Mouse (Mus musculus) kidney, postnatal 25 days (tissue): ENCODE results near the gene BC067074.
"Not testable (repeated sequence)": the region's sequence is repeated elsewhere in the genome, so short reads cannot be mapped to it uniquely, and the experiment has no call there.

Source experiments
- DNase-seq, 2 experiments: peaks; one replicate each; pipeline ENCODE4 v3.0.0; 2021; ENCODE audit warnings: mixed read lengths in 2 of 2

BC067074 gene

DNA sequence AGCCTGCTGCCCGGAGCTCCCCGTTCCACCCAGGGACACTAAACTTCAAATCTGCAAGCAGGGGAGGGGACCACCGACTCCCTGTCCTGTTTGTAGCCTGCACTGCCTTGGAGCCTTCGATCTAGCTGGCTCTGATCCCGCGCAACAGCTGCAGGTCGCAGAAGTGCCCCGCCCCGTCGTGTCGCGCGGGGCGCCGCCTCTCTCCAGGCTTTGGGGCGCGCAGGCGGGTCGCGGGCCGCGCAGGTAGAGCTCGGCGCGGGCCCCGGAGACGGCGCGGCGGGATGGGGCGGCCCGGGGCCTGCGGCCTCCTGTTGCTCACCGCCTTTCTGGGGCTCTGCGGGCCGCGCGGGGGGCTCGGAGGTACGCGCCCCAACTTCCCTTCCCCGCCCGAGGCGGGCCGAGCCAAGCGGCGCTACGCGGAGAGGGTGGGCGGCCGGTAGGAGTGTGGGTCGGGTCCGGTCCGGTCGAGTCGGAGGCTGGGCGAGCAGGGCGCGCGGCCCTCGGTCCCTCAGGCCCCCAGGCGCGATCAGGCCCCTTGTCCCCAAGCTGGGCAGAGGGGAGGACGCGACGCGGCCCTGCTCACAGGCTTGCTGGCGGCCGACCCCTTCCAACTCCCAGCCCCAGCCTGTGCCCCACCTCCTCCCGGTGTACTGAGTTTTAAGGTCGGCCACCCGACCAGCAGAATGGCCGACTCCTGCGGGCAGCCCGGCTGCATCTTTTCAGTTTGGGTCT lies at the start of gene BC067074:
Gene BC067074 (plus strand): TSS at position 185 of the 732 bp plus-strand sequence.
- DNase-seq: peak; percentile 56 to 58

DNA sequence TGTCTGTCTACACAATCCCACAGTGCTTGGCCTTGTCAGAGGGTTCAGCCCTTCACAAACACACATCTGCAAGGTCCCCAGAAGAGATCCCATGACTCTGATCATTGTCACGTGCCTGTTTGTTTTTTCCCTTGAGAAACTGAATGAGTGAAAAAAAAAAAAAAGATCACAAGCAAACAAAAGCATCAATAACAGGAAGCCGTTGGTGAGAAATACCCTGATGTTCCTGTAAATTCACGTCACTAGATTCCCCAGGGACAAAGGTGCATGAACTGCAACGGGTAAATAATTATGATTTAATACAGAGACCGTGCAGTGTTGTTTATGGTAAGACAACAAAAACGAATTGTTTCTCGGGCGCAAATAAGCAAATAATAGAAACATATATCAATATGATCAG lies 47.9 kb upstream of the BC067074 start:
- DNase-seq: no peak

DNA sequence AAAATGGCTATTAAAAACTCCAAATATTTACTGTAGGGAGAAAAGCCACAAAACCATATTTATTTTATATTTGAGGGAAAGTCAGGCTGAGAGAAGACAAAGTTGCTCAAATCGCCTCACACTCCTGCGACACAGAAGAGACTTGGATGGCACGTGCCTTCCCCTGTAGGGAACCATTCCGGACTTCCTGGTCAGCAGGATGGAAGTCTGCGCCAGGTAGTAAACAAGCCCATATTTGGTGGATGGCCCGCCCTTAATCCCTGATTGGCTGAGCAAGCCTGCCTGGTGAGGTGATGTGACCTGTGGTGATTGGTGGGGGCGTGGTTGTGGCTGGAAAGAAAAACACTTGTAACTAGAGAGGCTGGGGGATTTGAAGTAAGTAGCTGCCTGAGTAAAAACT lies 40.4 kb upstream of the BC067074 start:
- DNase-seq: not testable (repeated sequence)

DNA sequence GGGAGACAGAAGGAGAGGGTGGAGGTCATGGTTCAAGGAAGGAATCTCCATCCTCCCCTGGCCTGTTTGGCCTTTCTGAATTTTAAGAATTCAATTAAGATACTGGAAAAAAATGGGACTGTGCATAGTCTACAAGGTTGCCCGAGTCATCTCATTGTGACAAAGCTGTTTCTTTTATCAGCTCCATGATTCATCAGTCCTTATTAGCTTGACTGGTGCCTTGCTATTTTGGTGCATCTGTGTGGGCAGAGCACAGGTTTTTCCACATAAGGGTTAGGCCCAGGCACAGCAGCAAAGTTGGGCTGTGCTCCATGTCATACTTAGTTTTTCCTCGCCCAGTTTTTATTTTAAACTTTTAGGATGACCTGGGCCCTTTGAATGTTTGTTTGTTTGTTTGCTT lies 36.2 kb upstream of the BC067074 start:
- DNase-seq: no peak

DNA sequence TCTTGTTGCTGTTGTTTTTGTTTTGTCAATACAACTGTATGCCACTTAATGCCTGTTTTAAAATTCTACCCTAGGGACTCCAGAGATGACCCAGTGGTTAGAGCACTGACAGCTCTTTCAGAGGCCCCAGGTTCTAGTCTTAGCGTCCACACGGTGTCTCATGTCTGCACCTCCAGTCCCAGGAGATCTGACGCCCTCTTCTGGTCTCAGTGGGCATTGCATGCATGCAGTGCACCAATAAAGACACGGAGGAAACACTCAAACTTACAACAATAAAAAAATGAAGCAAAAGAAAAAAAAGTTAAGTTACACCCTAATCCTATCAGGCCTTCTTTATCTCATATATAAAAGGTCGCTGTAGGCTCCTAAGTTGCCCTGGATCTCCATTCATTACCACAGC lies 35.8 kb upstream of the BC067074 start:
- DNase-seq: peak in 1 of 2 experiments; percentile 41

DNA sequence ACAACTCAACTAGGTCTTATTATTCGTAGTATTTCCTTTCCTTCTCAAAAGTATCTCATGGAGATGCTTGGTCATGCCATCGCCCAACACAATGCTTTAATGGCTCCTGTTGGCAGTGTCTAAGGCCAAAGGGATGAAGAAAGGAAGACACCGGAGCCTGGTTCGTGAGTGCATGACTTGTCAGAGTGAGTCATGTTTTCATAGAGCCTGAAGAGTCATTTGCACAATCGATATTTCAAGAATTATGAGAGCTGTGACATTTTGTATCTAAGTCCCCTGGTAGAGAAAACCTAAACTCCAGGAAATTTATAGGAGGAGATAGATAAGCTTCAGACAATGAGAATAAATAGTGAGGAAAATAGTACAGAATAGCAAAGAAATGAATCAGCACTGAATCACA lies 33.7 kb upstream of the BC067074 start:
- DNase-seq: no peak

DNA sequence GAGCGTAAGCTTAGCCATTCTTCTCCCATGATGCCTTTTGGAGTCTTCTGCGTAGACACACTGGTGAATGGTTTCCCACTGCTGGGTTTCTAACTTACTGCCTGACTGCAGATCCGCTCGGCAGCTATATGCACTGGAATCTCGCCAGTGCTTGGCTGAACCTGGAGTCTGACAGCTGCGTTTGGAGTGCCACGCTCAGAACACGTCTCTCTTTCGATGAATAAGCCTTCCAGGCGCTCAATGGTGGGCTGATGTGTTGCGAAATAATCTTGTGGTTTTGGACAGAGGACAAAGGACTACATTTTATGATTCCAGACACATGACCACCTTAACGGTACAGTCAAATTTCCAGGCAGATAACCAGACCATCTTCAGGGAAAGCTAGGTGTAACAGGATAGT lies 30.1 kb upstream of the BC067074 start:
- no peak for DNase-seq

DNA sequence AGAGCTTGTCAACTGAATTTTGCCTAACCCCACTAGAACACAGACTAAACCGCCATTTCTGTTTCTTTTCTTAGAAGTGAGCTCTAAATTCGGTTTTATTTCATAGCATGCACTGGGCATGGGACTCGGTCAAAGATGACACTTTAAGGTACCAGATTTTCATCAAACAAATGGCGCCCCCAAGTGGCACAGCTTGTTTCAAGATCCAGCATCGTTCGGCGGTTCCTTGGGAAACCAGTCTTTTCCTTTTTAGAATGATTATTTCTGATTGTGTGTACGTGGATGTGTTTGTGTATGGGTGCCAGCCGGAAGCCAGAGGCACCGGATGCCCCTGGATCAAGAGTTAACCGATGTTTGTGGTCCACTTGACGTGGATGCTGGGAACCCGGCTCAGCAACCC lies 27.7 kb upstream of the BC067074 start:
- peak; percentile 45 to 77 for DNase-seq

DNA sequence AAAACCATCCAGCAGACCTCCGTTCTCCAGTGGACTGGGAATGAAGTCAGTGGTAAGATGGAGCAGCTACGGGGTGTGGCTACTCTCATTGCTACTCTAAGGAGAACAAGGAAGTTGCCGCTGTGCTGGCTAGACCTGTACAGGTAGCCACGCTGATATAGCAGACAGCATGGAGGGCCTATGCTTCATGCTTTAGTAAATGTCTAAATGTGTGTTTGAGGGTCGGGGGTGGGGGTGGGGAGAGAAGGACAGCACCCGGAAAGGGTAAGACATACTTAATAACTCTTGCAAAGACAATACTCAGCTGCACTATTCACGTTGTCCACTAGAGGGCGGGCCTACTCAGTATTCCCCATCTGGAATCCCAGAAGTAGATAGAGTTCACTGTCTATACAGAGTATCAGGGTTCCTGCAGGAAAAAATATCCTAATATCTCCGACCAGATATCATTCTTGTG lies 26.4 kb upstream of the BC067074 start:
- DNase-seq: peak; percentile 59 to 89

DNA sequence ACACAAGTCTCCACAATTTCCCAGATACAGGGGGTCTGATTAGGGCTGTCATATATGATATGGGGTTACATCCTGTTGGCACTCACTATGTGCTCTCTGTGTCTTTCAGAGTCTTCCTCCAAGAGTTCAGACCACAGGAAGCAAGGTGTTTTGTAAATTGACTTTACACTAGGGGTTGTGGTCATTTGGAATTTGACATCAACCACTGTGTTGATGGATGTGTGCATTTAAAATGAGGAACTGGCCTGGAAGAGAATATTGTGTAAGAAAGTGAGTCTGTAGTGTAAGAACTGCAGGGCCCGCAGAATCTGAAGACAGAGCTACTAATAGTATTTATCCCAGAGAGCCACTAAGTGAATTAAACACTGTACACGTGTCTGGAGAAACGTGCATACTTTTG lies 25.8 kb upstream of the BC067074 start:
- no peak for DNase-seq

DNA sequence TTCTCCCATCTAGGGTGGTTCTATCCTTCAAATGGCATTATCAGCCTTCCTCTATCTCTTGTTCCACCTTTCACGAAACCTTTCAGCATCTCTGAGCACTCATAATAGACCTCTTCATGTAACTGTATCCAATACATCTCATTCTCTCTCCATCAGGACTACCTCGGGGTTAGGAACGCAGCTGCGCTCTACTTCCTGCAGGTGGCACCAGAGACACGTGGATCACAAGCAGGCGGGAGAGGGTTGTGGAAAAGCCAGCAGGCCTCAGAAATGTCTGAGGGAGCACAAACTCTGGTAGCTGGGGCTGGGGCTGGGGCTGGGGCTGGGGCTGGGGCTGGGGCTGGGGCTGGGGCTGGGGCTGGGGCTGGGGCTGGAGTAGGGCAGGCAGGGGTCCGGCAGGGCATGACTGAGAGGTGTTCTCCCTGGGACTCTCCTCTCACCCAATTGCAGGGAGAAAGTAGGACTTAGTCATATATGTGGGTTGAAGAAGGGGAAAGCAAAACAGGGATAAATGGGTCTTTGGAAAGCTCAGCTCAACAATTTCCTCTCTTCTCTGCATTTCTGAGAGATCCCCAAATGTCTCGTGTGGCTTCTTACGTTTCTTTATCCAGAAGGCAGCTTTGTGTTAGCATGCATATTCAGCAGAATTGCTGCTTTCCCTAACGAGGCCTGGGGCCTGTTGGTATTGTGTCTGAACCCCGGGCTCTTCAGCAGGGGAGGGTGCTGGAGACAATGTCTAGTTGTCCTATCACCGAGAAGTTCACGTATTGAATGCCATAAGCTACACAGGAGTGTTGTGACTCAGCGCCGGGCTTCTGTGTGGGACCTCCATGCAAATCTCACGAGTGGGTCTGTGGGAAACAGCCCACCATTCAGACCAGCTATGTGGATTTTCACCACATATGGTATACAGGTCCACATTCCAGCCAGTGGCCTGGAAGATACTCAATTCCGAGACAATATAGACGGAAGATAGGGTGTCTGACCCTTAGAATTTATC lies 22.9 kb upstream of the BC067074 start:
- peak; percentile 78 to 86 for DNase-seq

DNA sequence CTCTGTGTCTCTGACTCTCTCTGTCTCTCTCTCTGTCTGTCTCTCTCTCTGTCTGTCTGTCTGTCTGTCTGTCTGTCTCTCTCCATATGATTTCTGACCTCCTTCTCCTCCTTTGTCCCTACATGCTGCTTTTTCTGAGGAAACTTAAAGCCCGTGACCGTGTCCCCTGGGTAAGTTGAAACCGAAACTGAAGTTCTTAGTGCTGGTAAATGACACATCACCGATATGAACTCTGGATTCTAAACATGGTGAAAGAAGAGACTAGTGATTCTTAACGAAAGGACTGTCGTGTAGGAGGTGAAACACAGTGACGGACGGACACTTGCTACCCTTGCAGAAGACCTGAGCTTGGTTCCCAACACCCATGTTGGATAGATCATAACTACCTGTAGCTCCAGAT lies 21.8 kb upstream of the BC067074 start:
- DNase-seq: no peak

DNA sequence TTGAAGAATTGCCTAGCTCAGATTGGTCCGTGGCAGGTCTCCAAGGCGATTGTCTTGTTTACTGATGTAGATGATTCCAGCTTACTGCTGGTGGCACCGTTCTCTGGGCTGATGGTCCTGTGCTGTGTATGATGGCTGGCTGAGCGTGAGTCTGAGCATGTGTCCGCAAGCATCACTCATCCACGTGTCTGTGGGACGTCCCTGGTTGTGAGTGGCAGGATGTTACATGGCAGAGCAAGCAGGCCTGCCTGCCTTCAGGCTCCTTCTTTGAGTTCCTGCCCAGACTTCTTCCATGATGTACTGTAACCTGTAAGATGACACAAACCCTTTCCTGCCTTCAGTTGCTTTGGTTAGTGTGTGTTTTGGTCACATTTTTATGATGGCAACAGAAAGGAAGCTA lies 5.8 kb upstream of the BC067074 start:
- no peak for DNase-seq

DNA sequence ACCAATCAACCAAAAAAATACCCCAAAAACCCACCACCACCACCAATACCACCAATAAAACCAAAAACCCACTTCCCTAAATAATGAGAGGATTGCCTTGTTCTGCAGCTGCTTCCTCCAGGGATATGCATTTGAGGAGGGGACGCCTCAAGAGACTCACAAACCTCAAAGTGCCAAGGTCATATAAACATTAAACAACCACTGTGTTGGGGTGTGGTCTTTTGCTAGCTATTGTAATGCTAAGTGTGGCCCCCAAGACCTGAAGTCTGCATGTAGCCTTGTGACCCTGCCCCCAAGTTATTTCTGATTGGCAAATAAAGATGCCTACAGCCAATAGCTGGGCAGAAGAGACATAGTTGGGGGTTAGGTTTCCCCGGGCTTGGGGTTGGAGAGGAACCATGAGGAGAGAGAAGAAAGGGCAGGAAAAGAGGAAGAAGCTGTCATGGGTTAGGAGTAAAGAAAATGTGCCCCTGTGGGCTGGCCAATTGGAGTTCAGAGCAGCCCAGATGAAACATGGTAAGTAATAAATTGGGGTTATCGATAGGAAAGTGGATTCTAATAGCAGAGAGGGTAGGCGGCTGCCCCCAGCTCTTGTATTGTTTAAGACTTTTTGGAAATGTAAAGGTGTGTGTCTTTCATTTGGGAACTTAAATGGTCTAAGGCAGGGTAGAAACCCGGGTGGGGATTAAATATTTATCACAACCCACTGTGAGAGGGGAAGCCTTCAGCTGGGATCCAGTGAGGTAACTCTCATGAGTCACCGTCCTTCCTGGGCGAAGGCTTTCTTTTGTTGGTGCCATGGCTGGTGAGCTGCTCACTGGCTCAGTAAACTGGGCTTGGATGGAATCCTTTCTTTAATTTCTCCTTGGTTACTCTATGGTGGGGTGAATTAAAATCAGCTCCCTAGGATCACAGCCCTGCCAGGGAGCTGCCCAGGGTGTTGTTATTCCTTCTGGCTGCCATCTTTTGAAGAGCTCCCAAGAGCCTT lies 4.5 kb upstream of the BC067074 start:
- no peak for DNase-seq

DNA sequence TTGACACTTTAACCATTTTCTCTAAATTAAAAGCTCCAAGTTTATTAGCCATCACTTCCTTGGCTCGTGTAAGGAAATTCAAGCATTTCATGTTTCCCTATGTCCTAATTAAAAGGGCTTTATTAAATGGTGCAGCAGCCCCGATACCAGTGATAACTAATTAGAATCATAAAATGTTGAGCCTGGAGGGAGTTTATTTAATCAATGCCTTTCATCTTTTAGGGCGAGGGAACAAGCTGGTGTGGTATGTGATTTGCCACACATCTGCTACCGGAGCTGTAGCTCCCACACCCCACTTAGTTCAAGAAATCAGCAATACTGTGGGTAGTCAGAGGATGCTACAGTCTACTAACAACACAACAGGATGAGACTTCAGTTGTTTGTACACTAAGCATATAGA lies 3.2 kb upstream of the BC067074 start:
- no peak for DNase-seq

DNA sequence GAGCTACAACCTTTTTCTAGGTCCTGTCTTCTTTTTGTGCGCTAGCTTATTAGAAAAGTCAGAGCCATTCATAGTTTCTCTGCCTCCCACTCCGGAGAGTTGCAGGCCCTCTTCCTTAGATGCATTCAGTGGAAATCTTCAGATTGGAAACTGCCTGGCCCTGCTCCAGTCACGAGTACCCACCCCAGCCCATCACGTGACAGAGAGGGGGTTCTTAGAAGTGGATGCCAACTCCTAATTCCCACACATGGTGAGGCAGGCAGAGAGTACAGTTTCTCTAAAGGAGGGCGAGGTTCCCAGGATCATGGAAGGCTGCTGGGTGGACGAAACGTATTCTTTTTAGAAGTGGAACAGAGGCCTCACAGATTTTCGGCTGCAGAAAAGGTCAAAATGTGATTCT lies 958 bp upstream of the BC067074 start:
- no peak for DNase-seq

DNA sequence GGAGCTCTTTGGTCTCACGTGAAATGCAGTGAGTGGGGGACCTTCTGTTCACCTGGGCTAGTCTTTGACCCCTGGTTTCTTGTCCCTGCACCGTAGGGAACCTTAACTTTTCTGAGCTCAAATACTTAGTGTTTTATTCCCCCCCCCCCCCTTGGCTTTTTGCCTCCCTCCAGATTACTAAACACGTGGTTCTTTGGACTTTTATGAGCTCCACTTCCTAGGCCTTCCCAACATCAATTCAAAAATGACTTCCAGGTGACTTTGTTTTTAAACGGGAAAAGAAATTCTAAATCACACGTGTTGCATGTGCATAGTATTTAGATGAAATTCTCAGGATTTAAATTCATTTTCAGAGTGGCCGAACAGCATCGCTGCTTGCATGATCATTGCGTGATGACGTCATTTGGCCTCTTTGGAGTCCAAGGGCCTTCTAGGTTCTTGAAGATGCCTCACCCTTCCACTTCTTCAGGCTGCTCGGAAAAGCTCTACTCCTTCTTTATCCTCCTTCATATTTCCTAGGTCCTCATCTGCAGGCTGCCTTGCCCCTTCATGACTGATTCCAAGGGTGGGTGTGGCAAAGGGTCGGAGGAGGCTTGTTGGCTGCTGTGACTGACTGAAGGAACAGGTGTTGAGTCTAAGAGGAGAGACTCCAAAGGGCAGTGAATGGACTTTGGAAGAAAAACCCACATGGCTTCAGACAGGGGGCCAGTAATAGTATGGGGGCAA lies 911 bp downstream of the BC067074 start:
- peak in 1 of 2 experiments; percentile 40 for DNase-seq

DNA sequence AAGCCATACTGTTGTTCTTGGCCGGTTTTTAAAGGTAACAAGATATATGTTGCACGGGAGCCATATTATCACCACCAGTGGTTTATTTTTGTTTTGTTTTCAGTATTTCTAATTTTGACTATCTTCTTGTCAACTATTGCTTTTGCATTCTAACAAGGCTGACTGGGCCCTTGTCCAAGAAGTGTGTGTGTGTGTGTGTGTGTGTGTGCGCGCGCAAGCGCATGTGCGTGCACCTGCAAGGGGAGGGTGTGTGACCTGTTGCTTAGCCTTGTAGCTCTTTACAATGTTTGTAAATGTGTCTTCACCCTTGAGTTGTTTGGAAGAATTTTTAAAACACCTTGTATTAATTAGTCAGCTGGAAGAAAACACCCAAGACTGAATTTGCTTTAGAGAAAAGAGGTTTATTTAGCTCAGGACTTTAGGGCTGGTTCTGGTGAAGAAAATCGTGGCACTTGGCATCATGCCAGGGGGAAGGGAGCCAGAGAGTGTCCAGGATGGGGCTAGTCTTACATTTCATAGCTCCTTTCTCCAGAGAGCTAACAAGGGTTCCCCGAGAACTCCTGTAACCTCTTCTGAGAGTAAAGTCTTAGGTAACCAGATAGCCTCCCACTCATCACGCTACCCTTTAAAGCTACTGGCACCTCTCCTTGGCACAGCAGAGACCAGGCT lies 3.0 kb downstream of the BC067074 start:
- DNase-seq: peak; percentile 38 to 50

DNA sequence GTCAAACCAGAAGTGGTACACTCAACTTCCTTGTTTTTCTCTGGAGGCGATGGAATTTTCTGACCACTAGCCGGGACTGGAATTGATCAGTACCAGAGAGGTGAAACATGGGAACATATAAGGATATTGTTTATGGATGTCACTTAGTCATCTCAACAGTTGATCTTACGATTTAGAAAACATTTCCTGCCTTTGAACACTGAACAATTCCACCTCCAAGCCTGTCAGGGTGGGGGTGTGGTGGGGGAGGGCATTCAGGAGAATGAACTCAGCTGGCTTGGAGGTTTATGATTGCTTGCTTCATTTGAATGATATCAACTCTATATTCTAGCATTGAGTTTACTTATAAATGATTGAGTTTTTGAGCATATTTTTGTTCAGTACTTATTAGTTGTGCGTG lies 13.6 kb downstream of the BC067074 start:
- no peak for DNase-seq

DNA sequence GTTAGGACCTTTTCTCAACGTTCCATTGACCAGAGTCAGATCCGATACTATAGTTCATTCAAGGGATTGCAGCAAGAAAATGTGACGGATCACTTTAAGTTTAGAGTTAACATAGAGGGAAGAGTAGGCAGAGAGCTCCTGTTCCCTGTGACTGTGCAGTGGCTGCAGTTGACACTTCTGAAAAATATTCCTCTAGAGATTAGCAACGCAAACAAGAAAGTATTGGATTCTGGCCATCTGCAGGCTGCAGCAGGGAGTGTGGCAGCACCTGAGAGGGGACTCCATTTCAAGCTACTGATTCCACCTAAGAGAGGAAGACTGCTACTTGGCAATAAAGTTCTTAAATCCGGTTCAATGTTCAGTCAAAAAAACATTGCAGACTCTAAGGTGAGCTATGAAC lies 26.6 kb downstream of the BC067074 start:
- DNase-seq: no peak

DNA sequence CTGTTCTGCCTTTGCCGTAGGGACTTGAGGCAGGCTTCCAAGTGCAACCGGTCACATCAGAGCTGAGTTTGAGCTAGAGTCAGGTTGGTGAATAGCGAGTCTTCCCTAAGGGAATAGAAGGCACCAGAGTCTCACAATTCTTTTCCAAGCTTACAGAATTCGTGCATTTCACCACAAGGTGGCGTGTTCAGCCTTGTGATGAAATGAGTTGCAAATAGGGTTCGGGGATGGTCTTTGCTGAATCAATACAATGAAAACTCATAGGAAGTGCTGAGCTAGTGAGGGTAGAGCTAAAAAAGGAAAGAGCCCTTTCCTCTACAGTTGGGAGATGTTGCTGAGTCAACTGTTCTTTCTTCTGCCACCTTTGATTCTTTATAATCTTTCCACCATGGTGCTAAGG lies 29.0 kb downstream of the BC067074 start:
- peak; percentile 47 to 58 for DNase-seq
